Comparison of ENCODE assay signal across 23 mouse cellular contexts in genomic region chr11:102241874-102242273, GRCm38 (mm10). TPM values are rescaled to one million over a fixed set of nuclear protein-coding genes. Genes with fewer than 3 reads are reported as not detected.
DNase-seq lines count a peak whose midpoint lies in the region; ATAC-seq and TF ChIP-seq lines count a peak whose summit lies in the region.
"Had no signal": no experiment of that assay in that cellular context is flagged by ENCODE, and none has a peak within 500 bp of the region (broad histone marks: within the 10 kb centered on the region; RNA-seq: fewer than 3 reads in every experiment).

No protein-coding gene starts in this region.

- TF ChIP-seq CTCF in hindbrain, postnatal 0 days (IDR thresholded peaks at IDR 0.05; ENCODE audit: low read depth), result peak; percentile 13; the same call in 1 of the 2 replicates
- TF ChIP-seq CTCF in ES-Bruce4 (IDR thresholded peaks at IDR 0.05; ENCODE audit: low read depth, low read length), result peak; percentile 20
- TF ChIP-seq CTCF in liver, postnatal 0 days (IDR thresholded peaks at IDR 0.05; ENCODE audit: low read depth), result peak; percentile 47

- ATAC-seq in hindbrain, postnatal 0 days, result no peak
- no peak for ATAC-seq in liver, embryonic 16.5 days (ENCODE audit: low read depth)
- no peak for ATAC-seq in liver, embryonic 11.5 days (replicated peaks; ENCODE audit: low FRiP score)
- ATAC-seq in liver, postnatal 0 days, result no peak
- ATAC-seq in megakaryocyte-erythroid progenitor cell, adult 5-6 weeks (replicated peaks; ENCODE audit: low FRiP score, low TSS enrichment, poor library complexity, severe bottlenecking), result no peak
- ATAC-seq in megakaryocyte progenitor cell, adult 5-6 weeks (replicated peaks; ENCODE audit: poor library complexity), result no peak
- ATAC-seq: activated CD4-positive, CD25-positive, alpha-beta regulatory T cell, adult 4 months; forebrain, postnatal 0 days had no signal

- no peak overlapping the region for H3K4me2 ChIP-seq in hindbrain, postnatal 0 days (ENCODE audit: low read depth, low read length)
- no peak overlapping the region for H3K4me2 ChIP-seq in liver, embryonic 16.5 days (ENCODE audit: low read depth, low read length)
- no peak overlapping the region for H3K4me2 ChIP-seq in liver, embryonic 11.5 days
- H3K4me2 ChIP-seq in liver, postnatal 0 days (ENCODE audit: low read depth, low read length), result no peak overlapping the region
- H3K4me2 ChIP-seq: embryonic facial prominence, embryonic 12.5 days; hindbrain, embryonic 14.5 days; limb, embryonic 15.5 days; neural tube, embryonic 12.5 days had no signal

- H3K27me3 ChIP-seq in hindbrain, postnatal 0 days (ENCODE audit: insufficient read depth, low read length), result no peaks in the 10 kb centered on the region
- H3K27me3 ChIP-seq in hindbrain, embryonic 10.5 days (ENCODE audit: insufficient read depth, poor library complexity, severe bottlenecking), result peaks cover 19% of the 10 kb centered on the region
- H3K27me3 ChIP-seq in liver, embryonic 16.5 days (ENCODE audit: control insufficient read depth, insufficient read depth, low read depth, low read length), result peaks cover 10% of the 10 kb centered on the region
- 0 out of 2 replicates have a peak, but pooled peaks cover 2% of the 10 kb centered on the region for H3K27me3 ChIP-seq in liver, embryonic 11.5 days (replicated peaks; ENCODE audit: control insufficient read depth, insufficient read depth, low read length)
- no peaks in the 10 kb centered on the region for H3K27me3 ChIP-seq in ES-Bruce4 (ENCODE audit: control insufficient read depth, insufficient read depth, low read length, poor library complexity, severe bottlenecking)
- 0 out of 2 replicates have a peak, but pooled peaks cover 3% of the 10 kb centered on the region for H3K27me3 ChIP-seq in liver, postnatal 0 days (ENCODE audit: insufficient read depth, low read length)
- H3K27me3 ChIP-seq: embryonic facial prominence, embryonic 12.5 days; limb, embryonic 15.5 days; neural tube, embryonic 12.5 days had no signal

- H3K4me3 ChIP-seq in hindbrain, postnatal 0 days (ENCODE audit: low read length), result no peak overlapping the region
- no peak overlapping the region for H3K4me3 ChIP-seq in hindbrain, embryonic 10.5 days
- H3K4me3 ChIP-seq in liver, embryonic 16.5 days (ENCODE audit: low read depth, low read length), result no peak overlapping the region
- no peak overlapping the region for H3K4me3 ChIP-seq in liver, embryonic 11.5 days (ENCODE audit: low read depth, low read length)
- H3K4me3 ChIP-seq in ES-Bruce4 (ENCODE audit: low read depth, low read length), result no peak overlapping the region
- no peak overlapping the region for H3K4me3 ChIP-seq in liver, postnatal 0 days (ENCODE audit: low read depth, low read length)
- H3K4me3 ChIP-seq: embryonic facial prominence, embryonic 12.5 days; limb, embryonic 15.5 days; neural tube, embryonic 12.5 days had no signal

- WGBS in hindbrain, postnatal 0 days, result 56% methylated on average over 5 of the region's 5 CpGs
- 57% methylated on average over 5 of the region's 5 CpGs for WGBS in hindbrain, embryonic 10.5 days
- 50% methylated on average over 5 of the region's 5 CpGs for WGBS in liver, embryonic 16.5 days (ENCODE audit: insufficient replicate concordance)
- 51% methylated on average over 5 of the region's 5 CpGs for WGBS in liver, embryonic 11.5 days
- WGBS in liver, postnatal 0 days (ENCODE audit: insufficient replicate concordance), result 61% methylated on average over 5 of the region's 5 CpGs

- H3K36me3 ChIP-seq in hindbrain, postnatal 0 days (ENCODE audit: insufficient read depth, low read length), result no peaks in the 10 kb centered on the region
- H3K36me3 ChIP-seq in hindbrain, embryonic 10.5 days, result no peaks in the 10 kb centered on the region
- H3K36me3 ChIP-seq in liver, embryonic 16.5 days (ENCODE audit: control insufficient read depth, insufficient read depth), result no peaks in the 10 kb centered on the region
- H3K36me3 ChIP-seq in liver, embryonic 11.5 days (ENCODE audit: control insufficient read depth, insufficient read depth, low read length), result no peaks in the 10 kb centered on the region
- H3K36me3 ChIP-seq in ES-Bruce4 (ENCODE audit: control insufficient read depth, insufficient read depth, low read length, poor library complexity, severe bottlenecking), result no peaks in the 10 kb centered on the region
- no peaks in the 10 kb centered on the region for H3K36me3 ChIP-seq in liver, postnatal 0 days (replicated peaks; ENCODE audit: insufficient read depth, low read length)
- H3K36me3 ChIP-seq: embryonic facial prominence, embryonic 12.5 days; limb, embryonic 15.5 days; neural tube, embryonic 12.5 days had no signal

- no peak for TF ChIP-seq EP300 in ES-Bruce4 (IDR thresholded peaks at IDR 0.05; ENCODE audit: insufficient read depth, low read depth, low read length)
- TF ChIP-seq EP300 in liver, postnatal 0 days (IDR thresholded peaks at IDR 0.05; ENCODE audit: low read depth), result no peak

- no peak for DNase-seq in hindbrain, postnatal 0 days (ENCODE audit: low spot score)
- no peak for DNase-seq in hindbrain, embryonic 10.5 days (ENCODE audit: low spot score)
- no peak for DNase-seq in liver, embryonic 11.5 days (ENCODE audit: low spot score)
- no peak for DNase-seq in liver, postnatal 0 days
- DNase-seq: adrenal gland, adult 8-10 months; cerebellum, adult 2 months; cerebellum, postnatal 25 days; forebrain, postnatal 0 days; gastrocnemius, postnatal 36 days; lung, postnatal 14 days; midbrain, embryonic 14.5 days; right cerebral cortex, postnatal 25 days; thymus, postnatal 14 days had no signal

- TF ChIP-seq POLR2A in ES-Bruce4 (IDR thresholded peaks at IDR 0.05; ENCODE audit: insufficient read depth, low read length), result no peak

- no peaks in the 10 kb centered on the region for H3K4me1 ChIP-seq in hindbrain, postnatal 0 days (ENCODE audit: insufficient read depth, low read length)
- H3K4me1 ChIP-seq in hindbrain, embryonic 10.5 days (replicated peaks), result peaks cover 20% of the 10 kb centered on the region
- peaks cover 5% of the 10 kb centered on the region; the same call in 1 of the 2 replicates for H3K4me1 ChIP-seq in liver, embryonic 16.5 days (ENCODE audit: control insufficient read depth, low read depth, low read length)
- peaks cover 9% of the 10 kb centered on the region for H3K4me1 ChIP-seq in liver, embryonic 11.5 days (replicated peaks; ENCODE audit: control insufficient read depth, insufficient read depth, low read length)
- H3K4me1 ChIP-seq in ES-Bruce4 (ENCODE audit: control insufficient read depth, insufficient read depth, low read length), result no peaks in the 10 kb centered on the region
- peaks cover 6% of the 10 kb centered on the region for H3K4me1 ChIP-seq in liver, postnatal 0 days (ENCODE audit: insufficient read depth)

- H3K27ac ChIP-seq in hindbrain, postnatal 0 days, result no peak overlapping the region
- no peak overlapping the region for H3K27ac ChIP-seq in hindbrain, embryonic 10.5 days
- H3K27ac ChIP-seq in liver, embryonic 16.5 days (ENCODE audit: low read length), result peak overlapping the region; percentile 40; the same call in 1 of the 2 replicates
- no peak overlapping the region for H3K27ac ChIP-seq in liver, embryonic 11.5 days (ENCODE audit: low read depth, low read length)
- H3K27ac ChIP-seq in ES-Bruce4 (ENCODE audit: insufficient read depth, low read length), result no peak overlapping the region
- H3K27ac ChIP-seq in liver, postnatal 0 days (ENCODE audit: low read depth), result no peak overlapping the region
- H3K27ac ChIP-seq: embryonic facial prominence, embryonic 12.5 days; hindbrain, embryonic 14.5 days; limb, embryonic 15.5 days; neural tube, embryonic 12.5 days had no signal

- no peaks in the 10 kb centered on the region for H3K9me3 ChIP-seq in hindbrain, postnatal 0 days (ENCODE audit: low read length)
- 0 out of 2 replicates have a peak, but pooled peaks cover 3% of the 10 kb centered on the region for H3K9me3 ChIP-seq in hindbrain, embryonic 10.5 days
- H3K9me3 ChIP-seq in liver, embryonic 16.5 days (replicated peaks; ENCODE audit: control insufficient read depth, low read length), result no peaks in the 10 kb centered on the region
- no peaks in the 10 kb centered on the region for H3K9me3 ChIP-seq in liver, embryonic 11.5 days (ENCODE audit: control insufficient read depth, low read length)
- H3K9me3 ChIP-seq in ES-Bruce4 (replicated peaks; ENCODE audit: control insufficient read depth, insufficient read depth, low read length, poor library complexity, severe bottlenecking), result no peaks in the 10 kb centered on the region
- H3K9me3 ChIP-seq in liver, postnatal 0 days (ENCODE audit: low read length), result no peaks in the 10 kb centered on the region
- H3K9me3 ChIP-seq: embryonic facial prominence, embryonic 12.5 days; limb, embryonic 15.5 days; neural tube, embryonic 12.5 days had no signal

- H3K9ac ChIP-seq in hindbrain, postnatal 0 days (replicated peaks; ENCODE audit: low read length), result no peak overlapping the region
- H3K9ac ChIP-seq in liver, embryonic 16.5 days (ENCODE audit: low read depth, low read length), result no peak overlapping the region
- no peak overlapping the region for H3K9ac ChIP-seq in liver, embryonic 11.5 days (ENCODE audit: low read depth, low read length)
- H3K9ac ChIP-seq in ES-Bruce4 (ENCODE audit: low read depth, poor library complexity, severe bottlenecking), result no peak overlapping the region
- no peak overlapping the region for H3K9ac ChIP-seq in liver, postnatal 0 days (replicated peaks)
- H3K9ac ChIP-seq: embryonic facial prominence, embryonic 12.5 days; forebrain, postnatal 0 days; hindbrain, embryonic 14.5 days; limb, embryonic 15.5 days; neural tube, embryonic 12.5 days had no signal

RNA-seq across cellular contexts. Expression of gene BC030867, which starts 6.8 kb away (rescaled TPM):
- total RNA-seq in hindbrain, postnatal 0 days (2014; rRNA removed), result 2.3 and 2.4 TPM in 2 replicates
- 2.1 and 2.3 TPM in 2 replicates for polyA plus RNA-seq in hindbrain, postnatal 0 days (2015; fragmentation: Nextera tagmentation; extraction: Ambion mirVana)
- polyA plus RNA-seq in hindbrain, embryonic 10.5 days (2016; fragmentation: Nextera tagmentation; extraction: Ambion mirVana), result 20.9 and 28.3 TPM in 2 replicates
- 13.2 and 13.8 TPM in 2 replicates for polyA plus RNA-seq in liver, embryonic 16.5 days (2015; fragmentation: Nextera tagmentation; extraction: Ambion mirVana)
- 28.2 and 29.4 TPM in 2 replicates for polyA plus RNA-seq in liver, embryonic 11.5 days (2014; fragmentation: Nextera tagmentation; extraction: Ambion mirVana)
- polyA plus RNA-seq in ES-Bruce4 (2011; ENCODE audit: insufficient read depth, insufficient read length, low read depth, missing spikeins), result 32.5 and 34.0 TPM in 2 replicates
- 4.7 and 4.9 TPM in 2 replicates for polyA plus RNA-seq in liver, postnatal 0 days (2015; fragmentation: Nextera tagmentation; extraction: Ambion mirVana)
- total RNA-seq in megakaryocyte-erythroid progenitor cell, adult 5-6 weeks (2014; fragmentation: Nextera tagmentation), result 36.4 and 48.1 TPM in 2 replicates
- 7.5 and 12.3 TPM in 2 replicates for total RNA-seq in megakaryocyte-erythroid progenitor cell, adult 5-6 weeks (2017)
- total RNA-seq in megakaryocyte progenitor cell, adult 5-6 weeks (2015), result 20.7 and 21.1 TPM in 2 replicates
- 5.9 and 6.7 TPM in 2 replicates for total RNA-seq in megakaryocyte progenitor cell, adult 5-6 weeks (2017)
- total RNA-seq: gastrocnemius, postnatal 36 days had no signal

RNA-seq across cellular contexts. Expression of gene Hdac5, which starts 11.9 kb away (rescaled TPM):
- 212 and 350 TPM in 2 replicates for total RNA-seq in hindbrain, postnatal 0 days (2014; rRNA removed)
- 61.2 and 61.9 TPM in 2 replicates for polyA plus RNA-seq in hindbrain, postnatal 0 days (2015; fragmentation: Nextera tagmentation; extraction: Ambion mirVana)
- polyA plus RNA-seq in hindbrain, embryonic 10.5 days (2016; fragmentation: Nextera tagmentation; extraction: Ambion mirVana), result 70.3 and 101 TPM in 2 replicates
- 16.9 and 20.4 TPM in 2 replicates for polyA plus RNA-seq in liver, embryonic 16.5 days (2015; fragmentation: Nextera tagmentation; extraction: Ambion mirVana)
- polyA plus RNA-seq in liver, embryonic 11.5 days (2014; fragmentation: Nextera tagmentation; extraction: Ambion mirVana), result 23.8 and 26.0 TPM in 2 replicates
- 41.2 and 42.4 TPM in 2 replicates for polyA plus RNA-seq in ES-Bruce4 (2011; ENCODE audit: insufficient read depth, insufficient read length, low read depth, missing spikeins)
- 17.7 and 17.8 TPM in 2 replicates for polyA plus RNA-seq in liver, postnatal 0 days (2015; fragmentation: Nextera tagmentation; extraction: Ambion mirVana)
- 10.7 and 16.6 TPM in 2 replicates for total RNA-seq in megakaryocyte-erythroid progenitor cell, adult 5-6 weeks (2014; fragmentation: Nextera tagmentation)
- 6.1 and 11.4 TPM in 2 replicates for total RNA-seq in megakaryocyte-erythroid progenitor cell, adult 5-6 weeks (2017)
- 18.6 and 20.6 TPM in 2 replicates for total RNA-seq in megakaryocyte progenitor cell, adult 5-6 weeks (2015)
- 18.7 and 22.1 TPM in 2 replicates for total RNA-seq in megakaryocyte progenitor cell, adult 5-6 weeks (2017)

RNA-seq across cellular contexts. Expression of gene Asb16, which starts 26.7 kb away (rescaled TPM):
- 2.2 and 2.6 TPM in 2 replicates for total RNA-seq in hindbrain, postnatal 0 days (2014; rRNA removed)
- 0.29 and 0.41 TPM in 2 replicates for polyA plus RNA-seq in hindbrain, postnatal 0 days (2015; fragmentation: Nextera tagmentation; extraction: Ambion mirVana)
- 0.08 TPM in 1 of 2 replicates, not detected in the other for polyA plus RNA-seq in hindbrain, embryonic 10.5 days (2016; fragmentation: Nextera tagmentation; extraction: Ambion mirVana)
- 0.04 TPM in 1 of 2 replicates, not detected in the other for polyA plus RNA-seq in liver, embryonic 16.5 days (2015; fragmentation: Nextera tagmentation; extraction: Ambion mirVana)
- polyA plus RNA-seq in liver, embryonic 11.5 days (2014; fragmentation: Nextera tagmentation; extraction: Ambion mirVana), result 0.05 and 0.12 TPM in 2 replicates
- 0.70 and 2.3 TPM in 2 replicates for polyA plus RNA-seq in ES-Bruce4 (2011; ENCODE audit: insufficient read depth, insufficient read length, low read depth, missing spikeins)
- not detected in 2 replicates for polyA plus RNA-seq in liver, postnatal 0 days (2015; fragmentation: Nextera tagmentation; extraction: Ambion mirVana)
- total RNA-seq in megakaryocyte-erythroid progenitor cell, adult 5-6 weeks (2014; fragmentation: Nextera tagmentation), result 2.2 and 2.5 TPM in 2 replicates
- 0.84 and 1.3 TPM in 2 replicates for total RNA-seq in megakaryocyte-erythroid progenitor cell, adult 5-6 weeks (2017)
- 1.5 and 2.0 TPM in 2 replicates for total RNA-seq in megakaryocyte progenitor cell, adult 5-6 weeks (2015)
- total RNA-seq in megakaryocyte progenitor cell, adult 5-6 weeks (2017), result 0.54 and 0.58 TPM in 2 replicates
- polyA plus RNA-seq: activated CD4-positive, CD25-positive, alpha-beta regulatory T cell, adult 4 months; forebrain, embryonic 11.5 days; forebrain, postnatal 0 days; neural tube, embryonic 12.5 days had no signal

RNA-seq across cellular contexts. Expression of gene Tmub2, which starts 42.9 kb away (rescaled TPM):
- 81.8 and 92.7 TPM in 2 replicates for total RNA-seq in hindbrain, postnatal 0 days (2014; rRNA removed)
- 71.0 and 72.2 TPM in 2 replicates for polyA plus RNA-seq in hindbrain, postnatal 0 days (2015; fragmentation: Nextera tagmentation; extraction: Ambion mirVana)
- 52.3 and 69.6 TPM in 2 replicates for polyA plus RNA-seq in hindbrain, embryonic 10.5 days (2016; fragmentation: Nextera tagmentation; extraction: Ambion mirVana)
- 26.7 and 28.5 TPM in 2 replicates for polyA plus RNA-seq in liver, embryonic 16.5 days (2015; fragmentation: Nextera tagmentation; extraction: Ambion mirVana)
- polyA plus RNA-seq in liver, embryonic 11.5 days (2014; fragmentation: Nextera tagmentation; extraction: Ambion mirVana), result 41.6 and 44.8 TPM in 2 replicates
- 19.7 and 20.0 TPM in 2 replicates for polyA plus RNA-seq in ES-Bruce4 (2011; ENCODE audit: insufficient read depth, insufficient read length, low read depth, missing spikeins)
- polyA plus RNA-seq in liver, postnatal 0 days (2015; fragmentation: Nextera tagmentation; extraction: Ambion mirVana), result 19.4 and 20.8 TPM in 2 replicates
- total RNA-seq in megakaryocyte-erythroid progenitor cell, adult 5-6 weeks (2014; fragmentation: Nextera tagmentation), result 14.5 and 19.8 TPM in 2 replicates
- total RNA-seq in megakaryocyte-erythroid progenitor cell, adult 5-6 weeks (2017), result 10.0 and 27.4 TPM in 2 replicates
- 15.3 and 16.3 TPM in 2 replicates for total RNA-seq in megakaryocyte progenitor cell, adult 5-6 weeks (2015)
- 21.4 and 24.8 TPM in 2 replicates for total RNA-seq in megakaryocyte progenitor cell, adult 5-6 weeks (2017)

RNA-seq across cellular contexts. Expression of gene G6pc3, which starts 52.5 kb away (rescaled TPM):
- total RNA-seq in hindbrain, postnatal 0 days (2014; rRNA removed), result 67.5 and 70.1 TPM in 2 replicates
- polyA plus RNA-seq in hindbrain, postnatal 0 days (2015; fragmentation: Nextera tagmentation; extraction: Ambion mirVana), result 43.8 and 46.2 TPM in 2 replicates
- polyA plus RNA-seq in hindbrain, embryonic 10.5 days (2016; fragmentation: Nextera tagmentation; extraction: Ambion mirVana), result 32.3 and 37.8 TPM in 2 replicates
- polyA plus RNA-seq in liver, embryonic 16.5 days (2015; fragmentation: Nextera tagmentation; extraction: Ambion mirVana), result 7.7 and 8.2 TPM in 2 replicates
- 38.8 and 39.5 TPM in 2 replicates for polyA plus RNA-seq in liver, embryonic 11.5 days (2014; fragmentation: Nextera tagmentation; extraction: Ambion mirVana)
- 33.0 and 33.6 TPM in 2 replicates for polyA plus RNA-seq in ES-Bruce4 (2011; ENCODE audit: insufficient read depth, insufficient read length, low read depth, missing spikeins)
- 6.7 and 6.8 TPM in 2 replicates for polyA plus RNA-seq in liver, postnatal 0 days (2015; fragmentation: Nextera tagmentation; extraction: Ambion mirVana)
- 71.5 and 93.3 TPM in 2 replicates for total RNA-seq in megakaryocyte-erythroid progenitor cell, adult 5-6 weeks (2014; fragmentation: Nextera tagmentation)
- total RNA-seq in megakaryocyte-erythroid progenitor cell, adult 5-6 weeks (2017), result 39.9 and 59.4 TPM in 2 replicates
- total RNA-seq in megakaryocyte progenitor cell, adult 5-6 weeks (2015), result 106 and 144 TPM in 2 replicates
- total RNA-seq in megakaryocyte progenitor cell, adult 5-6 weeks (2017), result 61.8 and 65.0 TPM in 2 replicates
